Mouse (Mus musculus) limb, embryonic 14.5 days (tissue): ENCODE data around the gene Ddx60. TPM values are rescaled to one million over a fixed set of nuclear protein-coding genes. Genes with fewer than 3 reads are reported as not detected.
"Not testable (repeated sequence)": the region's sequence is repeated elsewhere in the genome, so short reads cannot be mapped to it uniquely, and the experiment has no call there.

ENCODE experiments used
- ATAC-seq: fragments of 200-750 bp; cut with Nextera tagmentation; 2 replicates; pipeline ENCODE4 v1.8.0; 2017; ENCODE audit warnings: low read depth, moderate number of reproducible peaks, moderate TSS enrichment; ENCODE audit not compliant: low FRiP score
- DNase-seq: peaks from one replicate; pipeline ENCODE4 v3.0.0-alpha.2; 2015; ENCODE audit warnings: low spot score
- H3K27ac ChIP-seq: fragments of 300-500 bp; sonication (generic); replicated peaks from 2 replicates; pipeline ENCODE4 v1.5.1; 2014; ENCODE audit warnings: low read depth, mild to moderate bottlenecking, low read length, moderate library complexity, mixed read lengths
- H3K27me3 ChIP-seq: fragments of 300-500 bp; sonication (generic); 2 replicates; pipeline ENCODE4 v1.6.1; 2014; ENCODE audit warnings: low read length, mixed read lengths; ENCODE audit not compliant: control insufficient read depth, insufficient read depth
- H3K36me3 ChIP-seq: fragments of 300-500 bp; sonication (generic); 2 replicates; pipeline ENCODE4 v1.6.1; 2014; ENCODE audit warnings: mild to moderate bottlenecking, low read length, moderate library complexity, mixed read lengths; ENCODE audit not compliant: control insufficient read depth, insufficient read depth
- H3K4me1 ChIP-seq: fragments of 300-500 bp; sonication (generic); 2 replicates; pipeline ENCODE4 v1.6.1; 2014; ENCODE audit warnings: antibody characterized with exemption, low read length, mixed read lengths; ENCODE audit not compliant: control insufficient read depth, insufficient read depth
- H3K4me2 ChIP-seq: fragments of 300-500 bp; sonication (generic); replicated peaks from 2 replicates; pipeline ENCODE4 v1.6.1; 2014; ENCODE audit warnings: low read depth, mild to moderate bottlenecking, low read length, moderate library complexity; ENCODE audit not compliant: severe bottlenecking
- H3K4me3 ChIP-seq: fragments of 300-500 bp; sonication (generic); replicated peaks from 2 replicates; pipeline ENCODE4 v1.5.1; 2014; ENCODE audit warnings: low read length
- H3K9ac ChIP-seq: fragments of 300-500 bp; sonication (generic); 2 replicates; pipeline ENCODE4 v1.6.1; 2014; ENCODE audit warnings: mild to moderate bottlenecking, low read depth, low read length, moderate library complexity; ENCODE audit not compliant: severe bottlenecking
- H3K9me3 ChIP-seq: fragments of 300-500 bp; sonication (generic); 2 replicates; pipeline ENCODE4 v1.6.1; 2016; ENCODE audit warnings: low read length; ENCODE audit not compliant: control insufficient read depth
- POLR2A ChIP-seq: fragments of 200-500 bp; IDR thresholded peaks from 2 replicates; pipeline ENCODE4 v1.8.0; 2012; ENCODE audit warnings: inconsistent platforms, mild to moderate bottlenecking, moderate library complexity, borderline replicate concordance; ENCODE audit not compliant: insufficient read depth, insufficient read length; ENCODE audit errors: extremely low read depth
- WGBS: fragments of 180-500 bp; shearing (Covaris S2); extraction: QIAGEN DNeasy Blood & Tissue Kit; methylation state at CpG from one replicate; pipeline ENCODE4 v1.1.7; 2014; 5-methylcytosine and 5-hydroxymethylcytosine counted together
- polyA plus RNA-seq, 2 experiments: library from polyadenylated mRNA; depleted of rRNA in 1 of 2; stranded (reverse) in 1 of 2; unstranded in 1 of 2; fragments of >200 nt; fragmentation: Nextera tagmentation in 1 of 2; extraction: Ambion mirVana in 1 of 2; gene quantifications; 2 replicates each; pipeline versions ENCODE4 v1.2.1 to v1.2.3; 2012 to 2014

The Ddx60 gene
- polyA plus RNA-seq, 2 experiments, result 0.24 to 0.51 TPM

DNA sequence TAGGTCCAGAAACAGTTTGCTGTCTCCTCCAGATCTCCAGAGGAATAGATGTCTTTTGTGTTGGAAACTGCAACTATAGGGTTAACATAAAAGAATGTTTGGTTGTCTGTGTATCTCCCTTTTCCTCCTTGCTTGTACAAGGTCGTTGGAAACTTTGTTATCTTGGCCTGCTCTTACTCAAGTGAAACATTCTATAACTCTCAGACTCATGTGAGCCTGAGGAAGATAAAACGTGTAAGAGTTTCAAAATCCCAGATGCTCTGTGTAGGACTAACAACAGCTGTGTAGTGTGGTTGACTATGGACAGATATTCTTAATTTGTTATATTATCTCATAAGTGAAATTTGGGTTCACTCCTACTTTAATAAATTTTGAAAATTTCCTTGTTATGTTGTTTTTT lies 5.4 kb downstream of the Ddx60 start:
- no peak for TF ChIP-seq POLR2A
- Histone ChIP-seq H3K36me3 (no peaks in the 10 kb centered on the region), H3K27ac (no peak overlapping the region), H3K9ac (no peak overlapping the region), H3K4me2 (no peak overlapping the region), H3K4me1 (0 out of 2 replicates have a peak, but pooled peaks cover 2% of the 10 kb centered on the region), H3K9me3 (no peaks in the 10 kb centered on the region), H3K27me3 (no peaks in the 10 kb centered on the region), H3K4me3 (no peak overlapping the region)
- ATAC-seq (no peak), DNase-seq (no peak)
- 27% methylated on average over 2 of the region's 2 CpGs for WGBS

DNA sequence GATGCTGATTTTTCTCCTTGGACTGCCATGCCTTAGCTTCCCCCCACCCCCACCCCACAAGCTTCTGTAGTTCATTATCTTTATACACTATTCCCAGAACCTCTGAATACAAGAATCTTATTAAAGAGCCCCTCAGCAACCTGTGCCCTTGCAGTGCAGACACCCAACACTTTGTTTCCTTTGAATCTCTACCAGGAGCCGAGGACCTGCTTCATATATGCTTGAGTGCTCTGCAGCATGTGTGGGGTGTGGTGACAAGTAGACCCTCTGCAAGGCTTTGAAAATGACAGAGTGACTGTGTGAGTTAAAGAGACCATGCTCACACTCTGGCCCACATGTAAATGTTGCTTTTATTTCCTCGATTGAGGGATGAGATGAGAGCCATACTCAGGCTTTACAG lies 9.7 kb downstream of the Ddx60 start:
- TF ChIP-seq POLR2A, result no peak
- 60% methylated on average over 2 of the region's 2 CpGs for WGBS
- no peak for DNase-seq
- Histone ChIP-seq H3K4me3 (no peak overlapping the region), H3K27ac (no peak overlapping the region), H3K4me1 (no peaks in the 10 kb centered on the region), H3K4me2 (no peak overlapping the region), H3K9me3 (no peaks in the 10 kb centered on the region), H3K36me3 (no peaks in the 10 kb centered on the region), H3K9ac (no peak overlapping the region), H3K27me3 (no peaks in the 10 kb centered on the region)
- ATAC-seq, result no peak

DNA sequence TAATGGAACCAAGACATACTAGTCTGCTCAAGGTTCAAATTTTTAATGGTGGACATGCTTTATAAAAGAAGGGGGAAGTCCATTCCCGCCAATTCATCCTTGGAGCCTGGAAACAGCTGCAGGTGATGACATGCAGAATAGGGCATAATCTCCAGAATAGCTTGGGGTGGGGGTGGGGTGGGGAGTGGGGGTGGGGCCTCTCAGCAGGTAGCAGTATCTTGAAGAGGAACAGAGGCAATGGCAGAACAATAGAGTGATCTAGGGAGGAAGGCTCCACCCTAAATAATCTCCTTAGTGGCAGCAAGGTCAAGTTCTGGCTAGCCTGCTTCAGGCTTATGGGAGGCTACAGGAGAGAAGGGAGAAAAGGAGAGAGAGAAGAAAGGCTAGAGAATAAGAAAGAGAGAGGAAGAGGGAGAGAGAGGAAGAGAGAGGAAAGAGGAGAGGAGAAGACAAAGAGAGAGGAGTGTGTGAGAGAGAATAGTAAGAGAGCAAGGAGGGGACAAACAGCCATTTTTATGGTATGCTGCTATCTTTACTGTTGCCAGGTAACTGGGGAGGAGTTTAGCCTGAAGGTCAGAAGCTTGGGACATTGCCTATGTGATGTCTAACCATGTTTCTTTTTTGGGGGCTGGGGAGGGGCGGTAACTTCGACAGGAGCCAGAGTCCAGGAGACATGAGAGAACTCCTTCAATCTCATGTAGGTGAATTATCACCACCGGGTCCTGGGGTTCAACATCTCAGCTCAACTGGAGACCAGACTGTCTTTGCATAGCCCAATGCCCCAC lies 36.9 kb downstream of the Ddx60 start:
- WGBS, result 80% methylated on average over 4 of the region's 4 CpGs

DNA sequence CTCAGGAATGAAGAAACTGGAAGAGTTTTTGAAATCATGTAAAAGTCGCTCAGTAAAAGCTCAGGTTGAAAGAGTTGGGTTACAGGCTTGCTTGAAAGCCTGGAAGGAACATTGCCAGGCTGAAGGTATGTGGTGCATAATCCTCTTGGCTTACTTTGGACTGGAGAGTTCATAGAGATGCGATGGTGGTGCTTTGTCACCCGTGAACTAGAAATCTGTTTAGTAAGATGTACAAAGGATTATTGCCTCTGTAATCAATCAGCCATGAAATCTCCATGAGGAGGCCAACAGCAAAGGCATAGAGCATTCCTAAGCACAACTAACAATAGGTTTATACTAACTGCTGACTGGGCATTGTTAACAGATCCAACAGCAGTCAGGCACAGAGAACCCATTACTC lies 41.7 kb downstream of the Ddx60 start:
- ATAC-seq (no peak), DNase-seq (no peak)
- Histone ChIP-seq H3K9ac (no peak overlapping the region), H3K27ac (no peak overlapping the region), H3K4me2 (no peak overlapping the region), H3K36me3 (no peaks in the 10 kb centered on the region), H3K9me3 (no peaks in the 10 kb centered on the region), H3K4me3 (no peak overlapping the region), H3K27me3 (no peaks in the 10 kb centered on the region), H3K4me1 (no peaks in the 10 kb centered on the region)
- no peak for TF ChIP-seq POLR2A
- WGBS, result 83% methylated on average over 3 of the region's 3 CpGs

More for the DNA sequence above, 36.9 kb downstream of the Ddx60 start:
- H3K36me3 ChIP-seq, H3K9ac ChIP-seq, ATAC-seq, H3K27me3 ChIP-seq, DNase-seq, H3K4me2 ChIP-seq, H3K4me1 ChIP-seq, H3K4me3 ChIP-seq, H3K9me3 ChIP-seq, H3K27ac ChIP-seq: not testable (repeated sequence)

DNA sequence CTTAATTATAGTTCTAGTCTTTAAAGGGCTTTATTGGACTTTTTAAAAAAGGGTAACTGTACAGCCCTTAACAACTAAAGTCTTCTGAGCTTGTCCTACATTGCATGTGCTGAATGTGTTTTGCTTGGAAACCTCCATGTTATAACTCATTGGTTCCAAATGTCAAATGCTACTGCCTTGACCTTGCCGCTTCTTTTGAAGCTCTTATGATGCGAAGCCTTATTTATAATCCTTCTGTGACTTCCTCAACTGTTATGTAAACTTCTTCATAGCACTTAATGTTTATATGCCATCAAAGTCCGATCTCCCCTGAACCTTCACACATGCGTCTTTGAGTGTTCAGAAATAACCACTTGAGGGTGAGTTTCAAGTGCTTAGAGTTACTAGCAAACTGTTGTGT lies 57.1 kb downstream of the Ddx60 start:
- H3K4me1 ChIP-seq, result no peaks in the 10 kb centered on the region
- no peaks in the 10 kb centered on the region for H3K9me3 ChIP-seq
- no peak overlapping the region for H3K4me3 ChIP-seq
- no peak for DNase-seq
- no peak overlapping the region for H3K4me2 ChIP-seq
- H3K27ac ChIP-seq, result no peak overlapping the region
- WGBS, result 88% methylated on average over 4 of the region's 4 CpGs
- H3K27me3 ChIP-seq, result no peaks in the 10 kb centered on the region
- no peak overlapping the region for H3K9ac ChIP-seq
- no peaks in the 10 kb centered on the region for H3K36me3 ChIP-seq
- no peak for ATAC-seq
- no peak for TF ChIP-seq POLR2A
